In the genomic region with DNA sequence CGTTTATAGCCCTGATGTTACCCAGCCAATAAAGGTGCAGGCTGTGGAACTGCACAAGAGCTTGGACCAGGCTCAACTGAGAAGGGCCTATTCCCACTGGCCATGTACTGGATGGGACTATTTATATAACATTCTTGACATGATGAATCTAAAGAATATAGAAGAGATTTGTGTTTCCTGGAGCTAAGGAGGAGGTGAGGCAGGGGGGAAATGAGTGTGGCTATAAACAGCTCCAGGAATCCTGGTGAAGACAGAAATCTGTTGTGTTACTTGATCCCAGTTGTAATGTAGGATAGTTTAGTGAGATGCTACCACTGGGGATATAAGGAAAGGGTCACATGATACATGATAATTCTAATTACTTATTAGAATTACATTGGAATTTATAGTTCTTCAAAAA, we compare ENCODE assay signal across 8 mouse cellular contexts.
"Had no signal": no experiment of that assay in that cellular context is flagged by ENCODE, and none has a peak within 500 bp of the region (broad histone marks: within the 10 kb centered on the region; RNA-seq: fewer than 3 reads in every experiment).

No protein-coding gene starts in this region.

- DNase-seq: kidney, adult 18-20 months; kidney, postnatal 10 days; kidney, postnatal 4 days; lung, embryonic 14.5 days; lung, postnatal 10 days; lung, postnatal 4 days; retina, postnatal 1 day; thymus, postnatal 4 days had no signal
